29 mouse cellular contexts compared by ENCODE assay signal in the genomic region with DNA sequence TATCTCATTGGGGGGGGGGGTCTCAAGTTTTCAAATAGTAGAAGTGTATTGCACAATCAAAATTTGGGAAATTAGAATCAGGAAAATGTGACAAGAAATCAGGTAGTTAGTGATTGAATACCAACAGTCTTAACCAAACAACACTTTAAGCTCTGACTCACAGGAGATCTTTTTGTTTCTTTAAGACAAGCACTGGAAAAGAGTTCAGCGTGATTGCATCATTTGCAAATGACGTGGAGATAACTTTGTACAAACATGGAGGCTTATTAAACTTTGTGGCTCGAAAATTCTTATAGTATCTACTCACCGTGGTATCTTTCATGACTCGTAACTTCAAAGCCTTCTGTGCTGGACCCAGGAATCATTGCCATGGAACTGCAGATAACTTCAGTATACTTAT. TPM values are rescaled to one million over a fixed set of nuclear protein-coding genes. Genes with fewer than 3 reads are reported as not detected.
DNase-seq lines count a peak whose midpoint lies in the region; ATAC-seq and TF ChIP-seq lines count a peak whose summit lies in the region.
"Had no signal": no experiment of that assay in that cellular context is flagged by ENCODE, and none has a peak within 500 bp of the region (broad histone marks: within the 10 kb centered on the region; RNA-seq: fewer than 3 reads in every experiment).

No protein-coding gene starts in this region.

- no peak overlapping the region for H3K27ac ChIP-seq in lung, postnatal 0 days (ENCODE audit: low read length)
- H3K27ac ChIP-seq in stomach, postnatal 0 days (replicated peaks) = no peak overlapping the region
- H3K27ac ChIP-seq: embryonic facial prominence, embryonic 12.5 days; embryonic facial prominence, embryonic 15.5 days; forebrain, embryonic 12.5 days; forebrain, embryonic 15.5 days; hindbrain, embryonic 12.5 days; hindbrain, embryonic 15.5 days had no signal

- WGBS in lung, postnatal 0 days = 62% methylated on average over 5 of the region's 5 CpGs
- 49% methylated on average over 5 of the region's 5 CpGs for WGBS in stomach, postnatal 0 days

- H3ac ChIP-seq in C2C12 (ENCODE audit: control insufficient read depth, insufficient read length, low read depth) = no peak overlapping the region

- no peak for TF ChIP-seq CTCF in lung, postnatal 0 days (IDR thresholded peaks at IDR 0.05)
- TF ChIP-seq CTCF in C2C12 (IDR thresholded peaks at IDR 0.05; ENCODE audit: control insufficient read depth, insufficient read depth, insufficient read length) = no peak
- TF ChIP-seq CTCF in stomach, postnatal 0 days (IDR thresholded peaks at IDR 0.05; ENCODE audit: low read depth) = no peak

- no peak for TF ChIP-seq EP300 in lung, postnatal 0 days (IDR thresholded peaks at IDR 0.05)
- no peak for TF ChIP-seq EP300 in stomach, postnatal 0 days (optimal IDR thresholded peaks at IDR 0.05)

- no peak overlapping the region for H3K9ac ChIP-seq in lung, postnatal 0 days (replicated peaks; ENCODE audit: low read depth)
- H3K9ac ChIP-seq in stomach, postnatal 0 days (ENCODE audit: low read length) = no peak overlapping the region
- H3K9ac ChIP-seq: embryonic facial prominence, embryonic 12.5 days; embryonic facial prominence, embryonic 15.5 days; forebrain, embryonic 12.5 days; forebrain, embryonic 15.5 days; hindbrain, embryonic 12.5 days; hindbrain, embryonic 15.5 days had no signal

- H3K4me2 ChIP-seq in lung, postnatal 0 days (replicated peaks; ENCODE audit: low read depth, low read length) = no peak overlapping the region
- no peak overlapping the region for H3K4me2 ChIP-seq in stomach, postnatal 0 days (replicated peaks; ENCODE audit: low read depth)
- H3K4me2 ChIP-seq: embryonic facial prominence, embryonic 12.5 days; embryonic facial prominence, embryonic 15.5 days; forebrain, embryonic 12.5 days; forebrain, embryonic 15.5 days; heart, embryonic 11.5 days; hindbrain, embryonic 12.5 days; hindbrain, embryonic 15.5 days had no signal

- no peak for ATAC-seq in lung, postnatal 0 days
- ATAC-seq in stomach, postnatal 0 days (ENCODE audit: low FRiP score, low TSS enrichment) = peak; percentile 32; the same call in 1 of the 2 replicates
- ATAC-seq: activated CD4-positive, CD25-positive, alpha-beta regulatory T cell, adult 4 months; forebrain, embryonic 15.5 days had no signal

- H3K79me3 ChIP-seq in C2C12 (ENCODE audit: low read depth) = no peaks in the 10 kb centered on the region

- H3K4me1 ChIP-seq in lung, postnatal 0 days (ENCODE audit: insufficient read depth, low read depth, low read length) = no peaks in the 10 kb centered on the region
- H3K4me1 ChIP-seq in stomach, postnatal 0 days (replicated peaks; ENCODE audit: control insufficient read depth, insufficient read depth) = no peaks in the 10 kb centered on the region
- H3K4me1 ChIP-seq: embryonic facial prominence, embryonic 12.5 days; embryonic facial prominence, embryonic 15.5 days; forebrain, embryonic 12.5 days; forebrain, embryonic 15.5 days; hindbrain, embryonic 12.5 days; hindbrain, embryonic 15.5 days had no signal

- H3K36me3 ChIP-seq in lung, postnatal 0 days (ENCODE audit: insufficient read depth, low read length) = peaks cover 9% of the 10 kb centered on the region
- H3K36me3 ChIP-seq in C2C12 (ENCODE audit: control insufficient read depth, insufficient read depth) = peaks cover 66% of the 10 kb centered on the region
- H3K36me3 ChIP-seq in stomach, postnatal 0 days (ENCODE audit: control insufficient read depth, insufficient read depth, low read length) = peaks cover 6% of the 10 kb centered on the region

- H3K79me2 ChIP-seq in C2C12 (ENCODE audit: control insufficient read depth, insufficient read depth) = no peaks in the 10 kb centered on the region

- H3K27me3 ChIP-seq in lung, postnatal 0 days (replicated peaks; ENCODE audit: insufficient read depth, low read length) = no peaks in the 10 kb centered on the region
- H3K27me3 ChIP-seq in C2C12 (ENCODE audit: control insufficient read depth, insufficient read depth, insufficient read length) = no peaks in the 10 kb centered on the region
- H3K27me3 ChIP-seq in stomach, postnatal 0 days (ENCODE audit: control insufficient read depth, insufficient read depth, low read length) = no peaks in the 10 kb centered on the region
- H3K27me3 ChIP-seq: embryonic facial prominence, embryonic 12.5 days; embryonic facial prominence, embryonic 15.5 days; forebrain, embryonic 12.5 days; forebrain, embryonic 15.5 days; hindbrain, embryonic 12.5 days; hindbrain, embryonic 15.5 days had no signal

- peak; percentile 57 for DNase-seq in lung, postnatal 0 days (ENCODE audit: low spot score)
- DNase-seq in lung, postnatal 4 days = no peak
- DNase-seq in adipocyte (ENCODE audit: low spot score) = peak; percentile 57
- no peak for DNase-seq in stomach, postnatal 0 days (ENCODE audit: low spot score)
- no peak for DNase-seq in gastrocnemius, adult 8-10 months (ENCODE audit: low spot score in 2 of 2)
- no peak for DNase-seq in frontal cortex, postnatal 14 days (ENCODE audit: low spot score in 2 of 2)
- no peak for DNase-seq in left cerebral cortex, adult 8-10 months (ENCODE audit: low spot score in 2 of 2)
- DNase-seq: adrenal gland, adult 2 months; adrenal gland, postnatal 14 days; cerebellum, adult 11 months; cerebellum, adult 2 months; cerebellum, adult 9-11 months; cerebellum, postnatal 25 days; gastrocnemius, postnatal 14 days; heart, adult 11 months had no signal

- no peaks in the 10 kb centered on the region for H3K9me3 ChIP-seq in lung, postnatal 0 days (ENCODE audit: low read length)
- no peaks in the 10 kb centered on the region for H3K9me3 ChIP-seq in stomach, postnatal 0 days (ENCODE audit: control insufficient read depth, low read length)
- H3K9me3 ChIP-seq: embryonic facial prominence, embryonic 12.5 days; embryonic facial prominence, embryonic 15.5 days; forebrain, embryonic 12.5 days; forebrain, embryonic 15.5 days; hindbrain, embryonic 12.5 days; hindbrain, embryonic 15.5 days had no signal

- H3K4me3 ChIP-seq in lung, postnatal 0 days (ENCODE audit: low read depth, low read length) = no peak overlapping the region
- H3K4me3 ChIP-seq in C2C12 (ENCODE audit: insufficient read depth, poor library complexity, severe bottlenecking) = no peak overlapping the region
- no peak overlapping the region for H3K4me3 ChIP-seq in stomach, postnatal 0 days (ENCODE audit: low read depth, low read length)
- H3K4me3 ChIP-seq: embryonic facial prominence, embryonic 12.5 days; embryonic facial prominence, embryonic 15.5 days; erythroblast, embryonic 14.5 days; forebrain, embryonic 12.5 days; forebrain, embryonic 15.5 days; hindbrain, embryonic 12.5 days; hindbrain, embryonic 15.5 days had no signal

TF ChIP-seq in C2C12, 6 proteins besides CTCF, POLR2A, EP300 and RAD21:
- TF ChIP-seq MYOD1 (IDR thresholded peaks at IDR 0.05; ENCODE audit: control insufficient read depth, insufficient read length, low read depth) (no peak), CEBPB (IDR thresholded peaks at IDR 0.05; ENCODE audit: low read depth) (peak; percentile 84), MAX (IDR thresholded peaks at IDR 0.05) (no peak)

RNA-seq across cellular contexts. Expression of a gene that starts 7.6 kb away (rescaled TPM):
- 3.1 and 3.7 TPM in 2 replicates for polyA plus RNA-seq in lung, postnatal 0 days (2015; fragmentation: Nextera tagmentation; extraction: Ambion mirVana)
- polyA plus RNA-seq in C2C12 (2012; fragmentation: generic; extraction: Trizol) = 0.08 TPM
- polyA plus RNA-seq in stomach, postnatal 0 days (2015; fragmentation: Nextera tagmentation; extraction: Ambion mirVana) = 1.3 and 1.4 TPM in 2 replicates
- total RNA-seq in gastrocnemius, adult 8-10 months (2022) = under 1 TPM; 0.53 to 0.73 (median 0.57) TPM
- total RNA-seq in left cerebral cortex, adult 8-10 months (2022) = 1 to 10 TPM; 2.2 to 2.7 (median 2.6) TPM
- total RNA-seq: common myeloid progenitor, adult 5-6 weeks had no signal

RNA-seq across cellular contexts. Expression of a gene that starts 41.1 kb away (rescaled TPM):
- 176 and 181 TPM in 2 replicates for polyA plus RNA-seq in lung, postnatal 0 days (2015; fragmentation: Nextera tagmentation; extraction: Ambion mirVana)
- polyA plus RNA-seq in C2C12 (2012; fragmentation: generic; extraction: Trizol) = 211 TPM
- 196 and 201 TPM in 2 replicates for polyA plus RNA-seq in stomach, postnatal 0 days (2015; fragmentation: Nextera tagmentation; extraction: Ambion mirVana)
- total RNA-seq in gastrocnemius, adult 8-10 months (2022) = 100 to 1,000 TPM; 114 to 129 (median 121) TPM
- total RNA-seq in left cerebral cortex, adult 8-10 months (2022) = 100 to 1,000 TPM; 110 to 125 (median 115) TPM

RNA-seq across cellular contexts. Expression of a gene that starts 41.4 kb away (rescaled TPM):
- polyA plus RNA-seq in lung, postnatal 0 days (2015; fragmentation: Nextera tagmentation; extraction: Ambion mirVana) = 0.74 and 0.75 TPM in 2 replicates
- 0.13 TPM for polyA plus RNA-seq in C2C12 (2012; fragmentation: generic; extraction: Trizol)
- polyA plus RNA-seq in stomach, postnatal 0 days (2015; fragmentation: Nextera tagmentation; extraction: Ambion mirVana) = 0.25 and 0.44 TPM in 2 replicates
- total RNA-seq in gastrocnemius, adult 8-10 months (2022) = not detected
- not detected for total RNA-seq in left cerebral cortex, adult 8-10 months (2022)
- total RNA-seq: adrenal gland, adult 2 months; adrenal gland, postnatal 14 days; gastrocnemius, adult 18-20 months; gastrocnemius, postnatal 14 days; heart, adult 8-10 months; heart, postnatal 25 days had no signal
- polyA plus RNA-seq: activated CD4-positive, CD25-positive, alpha-beta regulatory T cell, adult 4 months; adrenal gland, adult 2 months; cerebellum, adult 2 months; erythroblast, embryonic 14.5 days had no signal

RNA-seq across cellular contexts. Expression of a gene that starts 45.9 kb away (rescaled TPM):
- polyA plus RNA-seq in lung, postnatal 0 days (2015; fragmentation: Nextera tagmentation; extraction: Ambion mirVana) = 13.6 and 16.6 TPM in 2 replicates
- 7.8 TPM for polyA plus RNA-seq in C2C12 (2012; fragmentation: generic; extraction: Trizol)
- polyA plus RNA-seq in stomach, postnatal 0 days (2015; fragmentation: Nextera tagmentation; extraction: Ambion mirVana) = 9.6 and 9.7 TPM in 2 replicates
- total RNA-seq in gastrocnemius, adult 8-10 months (2022) = 10 to 100 TPM; 17.3 to 18.9 (median 18.5) TPM
- 10 to 100 TPM; 44.4 to 53.0 (median 48.8) TPM for total RNA-seq in left cerebral cortex, adult 8-10 months (2022)

Comparison
In these comparisons a context has a peak if more than half of its experiments do, and no peak if none do; other contexts are left out.
1. DNase-seq: peak in lung, postnatal 0 days (single experiment) and adipocyte (single experiment); none in lung, postnatal 4 days (0 of 2), stomach, postnatal 0 days (single experiment), gastrocnemius, adult 8-10 months (0 of 2), frontal cortex, postnatal 14 days (0 of 2) and left cerebral cortex, adult 8-10 months (0 of 2).